Mouse (Mus musculus): ENCODE measurements around the gene Prickle2. TPM values are rescaled to one million over a fixed set of nuclear protein-coding genes. Genes with fewer than 3 reads are reported as not detected.

Gene Prickle2
- polyA plus RNA-seq, 1 experiment from 2014 or later, result 13.1 TPM

GRCm38 (mm10) chr6:92407259-92407658, 298.7 kb downstream of the Prickle2 start:
- H3K4me2 ChIP-seq (ENCODE audit: low read length), result no peak overlapping the region
- H3K4me1 ChIP-seq (replicated peaks; ENCODE audit: control insufficient read depth, insufficient read depth, low read length), result no peaks in the 10 kb centered on the region; the same call in 1 of the 2 replicates
- DNase-seq (ENCODE audit: low spot score) (no peak), ATAC-seq (replicated peaks; ENCODE audit: low FRiP score, low TSS enrichment, low read depth) (no peak)
- WGBS, result 67% methylated on average over 5 of the region's 5 CpGs
- no peak overlapping the region for H3K27ac ChIP-seq (ENCODE audit: low read depth)
- no peaks in the 10 kb centered on the region for H3K9me3 ChIP-seq (ENCODE audit: control insufficient read depth, low read length)
- no peak overlapping the region for H3K9ac ChIP-seq (ENCODE audit: low read length)
- no peak overlapping the region for H3K4me3 ChIP-seq (ENCODE audit: low read depth, low read length)
- no peaks in the 10 kb centered on the region for H3K27me3 ChIP-seq (replicated peaks; ENCODE audit: control insufficient read depth, insufficient read depth, low read length)
- H3K36me3 ChIP-seq (ENCODE audit: control insufficient read depth, insufficient read depth, low read length), result peaks cover 40% of the 10 kb centered on the region

- H3K27me3 ChIP-seq (replicated peaks; ENCODE audit: control insufficient read depth, insufficient read depth, low read length), result no peaks in the 10 kb centered on the region
- H3K4me3 ChIP-seq (ENCODE audit: low read depth, low read length), result no peak overlapping the region
- no peak overlapping the region for H3K9ac ChIP-seq (ENCODE audit: low read length)
- no peak overlapping the region for H3K27ac ChIP-seq (ENCODE audit: low read depth)
- ATAC-seq (replicated peaks; ENCODE audit: low FRiP score, low TSS enrichment, low read depth), result no peak
- H3K36me3 ChIP-seq (ENCODE audit: control insufficient read depth, insufficient read depth, low read length), result peaks cover 25% of the 10 kb centered on the region
- H3K4me2 ChIP-seq (ENCODE audit: low read length), result no peak overlapping the region
- H3K9me3 ChIP-seq (ENCODE audit: control insufficient read depth, low read length), result no peaks in the 10 kb centered on the region
- H3K4me1 ChIP-seq (replicated peaks; ENCODE audit: control insufficient read depth, insufficient read depth, low read length), result no peaks in the 10 kb centered on the region; the same call in 1 of the 2 replicates
- WGBS, result 62% methylated on average over 8 of the region's 8 CpGs
- DNase-seq (ENCODE audit: low spot score), result no peak
These were observed 300.4 kb downstream of the Prickle2 start for GRCm38 (mm10) chr6:92405571-92405970.

DNA sequence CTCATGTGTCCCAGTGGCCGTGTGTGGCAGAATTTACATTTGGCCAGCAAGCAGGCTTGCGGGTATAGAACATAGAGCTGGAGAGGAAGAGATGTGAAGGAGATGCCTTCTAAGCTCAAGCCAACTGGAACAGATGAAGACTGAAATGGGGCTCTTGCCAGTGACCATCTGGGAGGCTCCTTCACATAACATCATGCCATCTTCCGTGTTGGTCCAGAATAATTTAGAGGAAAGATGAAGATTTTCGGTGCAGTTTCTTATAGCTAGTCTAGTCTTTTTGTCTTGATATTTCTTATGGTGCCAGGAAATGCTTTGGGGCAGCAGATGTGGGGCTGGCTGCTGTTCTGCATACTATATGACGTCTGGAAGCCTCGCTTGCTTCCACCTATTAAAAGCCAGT, 308.1 kb downstream of the Prickle2 start:
- no peak for DNase-seq (ENCODE audit: low spot score)
- Histone ChIP-seq H3K4me2 (ENCODE audit: low read length) (no peak overlapping the region), H3K9me3 (ENCODE audit: control insufficient read depth, low read length) (no peaks in the 10 kb centered on the region), H3K27me3 (replicated peaks; ENCODE audit: control insufficient read depth, insufficient read depth, low read length) (no peaks in the 10 kb centered on the region), H3K36me3 (ENCODE audit: control insufficient read depth, insufficient read depth, low read length) (0 out of 2 replicates have a peak, but pooled peaks cover 19% of the 10 kb centered on the region), H3K27ac (ENCODE audit: low read depth) (no peak overlapping the region), H3K9ac (ENCODE audit: low read length) (no peak overlapping the region), H3K4me1 (replicated peaks; ENCODE audit: control insufficient read depth, insufficient read depth, low read length) (no peaks in the 10 kb centered on the region), H3K4me3 (ENCODE audit: low read depth, low read length) (no peak overlapping the region)
- 92% methylated on average over 6 of the region's 6 CpGs for WGBS
- ATAC-seq (replicated peaks; ENCODE audit: low FRiP score, low TSS enrichment, low read depth), result no peak

- DNase-seq (ENCODE audit: low spot score) (no peak), ATAC-seq (replicated peaks; ENCODE audit: low FRiP score, low TSS enrichment, low read depth) (no peak)
- Histone ChIP-seq H3K4me2 (ENCODE audit: low read length) (no peak overlapping the region), H3K9me3 (ENCODE audit: control insufficient read depth, low read length) (no peaks in the 10 kb centered on the region), H3K36me3 (ENCODE audit: control insufficient read depth, insufficient read depth, low read length) (0 out of 2 replicates have a peak, but pooled peaks cover 19% of the 10 kb centered on the region), H3K27me3 (replicated peaks; ENCODE audit: control insufficient read depth, insufficient read depth, low read length) (no peaks in the 10 kb centered on the region), H3K27ac (ENCODE audit: low read depth) (no peak overlapping the region), H3K9ac (ENCODE audit: low read length) (no peak overlapping the region), H3K4me3 (ENCODE audit: low read depth, low read length) (no peak overlapping the region), H3K4me1 (replicated peaks; ENCODE audit: control insufficient read depth, insufficient read depth, low read length) (no peaks in the 10 kb centered on the region)
- 58% methylated on average over 4 of the region's 4 CpGs for WGBS
These were observed 310.4 kb downstream of the Prickle2 start for GRCm38 (mm10) chr6:92395556-92395955.

DNA sequence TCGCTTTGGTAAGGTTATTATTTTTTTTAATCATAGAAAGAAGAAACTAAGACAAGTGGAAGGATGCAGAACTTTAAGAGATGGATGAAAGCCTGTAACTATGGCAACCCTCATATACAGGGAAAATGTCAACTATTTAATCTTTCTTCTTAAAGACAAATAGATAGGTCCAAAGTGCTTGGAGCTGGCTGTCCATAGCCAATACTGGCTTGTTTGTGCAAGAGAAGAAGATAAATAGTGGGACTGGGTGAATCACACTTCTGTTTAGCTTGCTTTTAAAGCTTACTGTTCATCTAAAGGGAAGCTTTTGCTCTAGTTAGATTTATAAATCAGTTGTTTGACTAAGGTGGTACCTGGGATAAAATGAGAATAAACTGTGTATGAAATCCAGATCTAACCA, 310.8 kb downstream of the Prickle2 start:
- ATAC-seq (replicated peaks; ENCODE audit: low FRiP score, low TSS enrichment, low read depth) (no peak), DNase-seq (ENCODE audit: low spot score) (no peak)
- Histone ChIP-seq H3K4me2 (ENCODE audit: low read length) (no peak overlapping the region), H3K9ac (ENCODE audit: low read length) (no peak overlapping the region), H3K27me3 (replicated peaks; ENCODE audit: control insufficient read depth, insufficient read depth, low read length) (no peaks in the 10 kb centered on the region), H3K27ac (ENCODE audit: low read depth) (no peak overlapping the region), H3K9me3 (ENCODE audit: control insufficient read depth, low read length) (no peaks in the 10 kb centered on the region), H3K36me3 (ENCODE audit: control insufficient read depth, insufficient read depth, low read length) (0 out of 2 replicates have a peak, but pooled peaks cover 19% of the 10 kb centered on the region), H3K4me3 (ENCODE audit: low read depth, low read length) (no peak overlapping the region), H3K4me1 (replicated peaks; ENCODE audit: control insufficient read depth, insufficient read depth, low read length) (no peaks in the 10 kb centered on the region)
- 81% methylated on average over 1 of the region's 1 CpGs for WGBS

GRCm38 (mm10) chr6:92394628-92395027, 311.3 kb downstream of the Prickle2 start:
- Histone ChIP-seq H3K27me3 (replicated peaks; ENCODE audit: control insufficient read depth, insufficient read depth, low read length) (no peaks in the 10 kb centered on the region), H3K9me3 (ENCODE audit: control insufficient read depth, low read length) (no peaks in the 10 kb centered on the region), H3K4me3 (ENCODE audit: low read depth, low read length) (no peak overlapping the region), H3K36me3 (ENCODE audit: control insufficient read depth, insufficient read depth, low read length) (0 out of 2 replicates have a peak, but pooled peaks cover 19% of the 10 kb centered on the region), H3K9ac (ENCODE audit: low read length) (no peak overlapping the region), H3K4me1 (replicated peaks; ENCODE audit: control insufficient read depth, insufficient read depth, low read length) (no peaks in the 10 kb centered on the region), H3K27ac (ENCODE audit: low read depth) (no peak overlapping the region), H3K4me2 (ENCODE audit: low read length) (no peak overlapping the region)
- no peak for ATAC-seq (replicated peaks; ENCODE audit: low FRiP score, low TSS enrichment, low read depth)
- DNase-seq (ENCODE audit: low spot score), result no peak
- 79% methylated on average over 5 of the region's 5 CpGs for WGBS

- Histone ChIP-seq H3K36me3 (ENCODE audit: control insufficient read depth, insufficient read depth, low read length) (peaks cover 5% of the 10 kb centered on the region; the same call in 1 of the 2 replicates), H3K27ac (ENCODE audit: low read depth) (no peak overlapping the region), H3K4me1 (replicated peaks; ENCODE audit: control insufficient read depth, insufficient read depth, low read length) (peaks cover 6% of the 10 kb centered on the region; the same call in 1 of the 2 replicates), H3K4me3 (ENCODE audit: low read depth, low read length) (no peak overlapping the region), H3K9me3 (ENCODE audit: control insufficient read depth, low read length) (no peaks in the 10 kb centered on the region), H3K27me3 (replicated peaks; ENCODE audit: control insufficient read depth, insufficient read depth, low read length) (no peaks in the 10 kb centered on the region), H3K9ac (ENCODE audit: low read length) (no peak overlapping the region), H3K4me2 (ENCODE audit: low read length) (no peak overlapping the region)
- no peak for DNase-seq (ENCODE audit: low spot score)
- 87% methylated on average over 4 of the region's 4 CpGs for WGBS
- ATAC-seq (replicated peaks; ENCODE audit: low FRiP score, low TSS enrichment, low read depth), result no peak
These were observed 315.6 kb downstream of the Prickle2 start for GRCm38 (mm10) chr6:92390321-92390720.

DNA sequence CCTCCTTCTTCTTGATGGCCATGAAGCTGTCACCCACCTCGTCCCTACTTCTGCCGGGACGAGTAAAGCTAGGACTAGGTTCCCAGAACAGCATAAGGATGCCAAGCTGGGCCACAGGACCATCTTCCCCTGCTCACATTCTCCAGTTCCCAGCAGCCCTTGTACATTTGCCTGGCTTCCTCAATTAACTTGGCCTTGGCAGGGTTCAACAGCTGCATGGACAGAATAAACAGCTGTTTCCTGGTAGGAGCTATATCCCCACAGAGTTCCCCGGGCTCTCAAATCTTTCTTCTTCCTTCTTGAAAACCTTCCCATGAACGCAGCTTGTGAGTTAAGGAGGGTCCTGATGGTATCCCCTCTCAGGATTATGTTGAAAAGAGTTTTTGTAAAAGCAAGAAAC, 317.3 kb downstream of the Prickle2 start:
- Histone ChIP-seq H3K4me3 (ENCODE audit: low read depth, low read length) (no peak overlapping the region), H3K36me3 (ENCODE audit: control insufficient read depth, insufficient read depth, low read length) (peaks cover 5% of the 10 kb centered on the region; the same call in 1 of the 2 replicates), H3K27me3 (replicated peaks; ENCODE audit: control insufficient read depth, insufficient read depth, low read length) (no peaks in the 10 kb centered on the region), H3K4me2 (ENCODE audit: low read length) (no peak overlapping the region), H3K9me3 (ENCODE audit: control insufficient read depth, low read length) (no peaks in the 10 kb centered on the region), H3K27ac (ENCODE audit: low read depth) (0 out of 2 replicates have a peak overlapping the region, but pooled peaks have one; percentile 6), H3K4me1 (replicated peaks; ENCODE audit: control insufficient read depth, insufficient read depth, low read length) (peaks cover 6% of the 10 kb centered on the region; the same call in 1 of the 2 replicates), H3K9ac (ENCODE audit: low read length) (no peak overlapping the region)
- 54% methylated on average over 5 of the region's 5 CpGs for WGBS
- ATAC-seq (replicated peaks; ENCODE audit: low FRiP score, low TSS enrichment, low read depth), result no peak
- DNase-seq (ENCODE audit: low spot score), result no peak

DNA sequence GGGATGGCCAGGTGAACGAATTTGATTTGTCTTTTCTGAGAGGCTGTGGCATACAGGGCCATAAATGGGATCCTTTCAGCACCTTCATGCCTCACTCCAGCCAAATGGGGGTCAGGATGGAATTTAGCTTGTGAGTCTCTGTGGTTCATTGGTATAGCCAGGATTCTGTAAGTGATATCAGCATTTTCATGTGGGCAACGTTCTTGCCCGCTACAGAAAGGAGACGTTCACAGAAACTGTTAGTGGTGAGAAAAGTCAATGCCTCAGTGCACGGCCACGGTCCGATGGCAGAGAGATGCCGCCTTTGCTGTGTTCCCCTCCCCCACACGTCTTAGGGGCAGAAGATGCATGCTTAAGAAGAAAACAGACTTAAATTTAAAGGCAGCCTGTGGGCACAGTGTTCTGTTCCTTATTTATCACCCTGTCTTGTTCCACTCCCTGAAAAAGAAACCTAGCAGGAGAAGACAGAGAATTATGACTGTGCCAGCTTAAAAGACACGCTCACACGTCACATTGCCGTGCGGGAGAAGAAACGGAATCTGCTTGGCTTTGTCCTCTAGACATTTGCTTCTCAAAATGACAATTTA, 322.7 kb downstream of the Prickle2 start:
- no peaks in the 10 kb centered on the region for H3K27me3 ChIP-seq (replicated peaks; ENCODE audit: control insufficient read depth, insufficient read depth, low read length)
- H3K27ac ChIP-seq (ENCODE audit: low read depth), result no peak overlapping the region
- H3K4me3 ChIP-seq (ENCODE audit: low read depth, low read length), result no peak overlapping the region
- H3K4me1 ChIP-seq (replicated peaks; ENCODE audit: control insufficient read depth, insufficient read depth, low read length), result 0 out of 2 replicates have a peak, but pooled peaks cover 3% of the 10 kb centered on the region
- no peaks in the 10 kb centered on the region for H3K9me3 ChIP-seq (ENCODE audit: control insufficient read depth, low read length)
- no peak overlapping the region for H3K4me2 ChIP-seq (ENCODE audit: low read length)
- DNase-seq (ENCODE audit: low spot score), result no peak
- no peak for ATAC-seq (replicated peaks; ENCODE audit: low FRiP score, low TSS enrichment, low read depth)
- 63% methylated on average over 14 of the region's 14 CpGs for WGBS
- H3K9ac ChIP-seq (ENCODE audit: low read length), result no peak overlapping the region
- H3K36me3 ChIP-seq (ENCODE audit: control insufficient read depth, insufficient read depth, low read length), result peaks cover 17% of the 10 kb centered on the region; the same call in 1 of the 2 replicates

Measured in intestine, embryonic 14.5 days (tissue).